Mouse (Mus musculus): Measurements from ENCODE around the gene Rmdn2.

The Rmdn2 gene

GRCm38 (mm10) chr17:79705671-79706455 is 94.2 kb downstream of the Rmdn2 start:
- peak in 1 of 2 experiments; percentile 41 for DNase-seq (ENCODE audit: low spot score in 2 of 2)

- DNase-seq (ENCODE audit: low spot score in 2 of 2) = no peak
Observed at GRCm38 (mm10) chr17:79708168-79708567, 96.5 kb downstream of the Rmdn2 start.

- no peak for DNase-seq (ENCODE audit: low spot score in 2 of 2)
Observed at GRCm38 (mm10) chr17:79709718-79710117, 98.1 kb downstream of the Rmdn2 start.

GRCm38 (mm10) chr17:79710246-79710842 is 98.7 kb downstream of the Rmdn2 start:
- DNase-seq (ENCODE audit: low spot score in 2 of 2) = no peak

GRCm38 (mm10) chr17:79711944-79712343 is 100.3 kb downstream of the Rmdn2 start:
- DNase-seq (ENCODE audit: low spot score in 2 of 2) = no peak

- no peak for DNase-seq (ENCODE audit: low spot score in 2 of 2)
Observed at GRCm38 (mm10) chr17:79712536-79712935, 100.9 kb downstream of the Rmdn2 start.

GRCm38 (mm10) chr17:79713276-79713642 is 101.6 kb downstream of the Rmdn2 start:
- DNase-seq (ENCODE audit: low spot score in 2 of 2) = peak in 1 of 2 experiments; percentile 21

GRCm38 (mm10) chr17:79713643-79714367 is 102.1 kb downstream of the Rmdn2 start:
- DNase-seq (ENCODE audit: low spot score in 2 of 2) = no peak

- DNase-seq (ENCODE audit: low spot score in 2 of 2) = no peak
Observed at GRCm38 (mm10) chr17:79714368-79714895, 102.8 kb downstream of the Rmdn2 start.

GRCm38 (mm10) chr17:79714931-79715637 is 103.4 kb downstream of the Rmdn2 start, which contains the start of gene Cyp1b1:
Gene Cyp1b1, minus strand, starts transcription at chr17:79715061.
- peak; percentile 47 to 49 for DNase-seq (ENCODE audit: low spot score in 2 of 2)

GRCm38 (mm10) chr17:79715649-79716143 is 104.0 kb downstream of the Rmdn2 start:
- DNase-seq (ENCODE audit: low spot score in 2 of 2) = peak; percentile 74 to 86

- no peak for DNase-seq (ENCODE audit: low spot score in 2 of 2)
Observed at GRCm38 (mm10) chr17:79720681-79721080, 109.0 kb downstream of the Rmdn2 start.

- DNase-seq (ENCODE audit: low spot score in 2 of 2) = peak in 1 of 2 experiments; percentile 49
Observed at GRCm38 (mm10) chr17:79726613-79727012, 115.0 kb downstream of the Rmdn2 start.

- no peak for DNase-seq (ENCODE audit: low spot score in 2 of 2)
Observed at GRCm38 (mm10) chr17:79728053-79728584, 116.5 kb downstream of the Rmdn2 start.

- no peak for DNase-seq (ENCODE audit: low spot score in 2 of 2)
Observed at GRCm38 (mm10) chr17:79728585-79729503, 117.2 kb downstream of the Rmdn2 start.

- DNase-seq (ENCODE audit: low spot score in 2 of 2) = no peak
Observed at GRCm38 (mm10) chr17:79730988-79731387, 119.3 kb downstream of the Rmdn2 start.

GRCm38 (mm10) chr17:79733039-79733438 is 121.4 kb downstream of the Rmdn2 start:
- DNase-seq (ENCODE audit: low spot score in 2 of 2) = no peak

GRCm38 (mm10) chr17:79737598-79737997 is 125.9 kb downstream of the Rmdn2 start:
- peak; percentile 59 to 60 for DNase-seq (ENCODE audit: low spot score in 2 of 2)

GRCm38 (mm10) chr17:79738847-79739498 is 127.3 kb downstream of the Rmdn2 start:
- DNase-seq (ENCODE audit: low spot score in 2 of 2) = no peak

Data from heart, adult 9 months (tissue).